29 mouse cellular contexts compared by ENCODE assay signal in genomic region chr17:26860906-26861305, GRCm38 (mm10). TPM values are rescaled to one million over a fixed set of nuclear protein-coding genes. Genes with fewer than 3 reads are reported as not detected.
DNase-seq lines count a peak whose midpoint lies in the region; ATAC-seq and TF ChIP-seq lines count a peak whose summit lies in the region.
"Had no signal": no experiment of that assay in that cellular context is flagged by ENCODE, and none has a peak within 500 bp of the region (broad histone marks: within the 10 kb centered on the region; RNA-seq: fewer than 3 reads in every experiment).

No protein-coding gene starts in this region.

- H3K4me2 ChIP-seq in heart, embryonic 16.5 days (ENCODE audit: low read depth, low read length): peak overlapping the region; percentile 40
- H3K4me2 ChIP-seq in stomach, embryonic 16.5 days (ENCODE audit: low read depth, low read length): no peak overlapping the region
- no peak overlapping the region for H3K4me2 ChIP-seq in stomach, postnatal 0 days (replicated peaks; ENCODE audit: low read depth)
- H3K4me2 ChIP-seq: forebrain, embryonic 15.5 days; hindbrain, embryonic 13.5 days; limb, embryonic 12.5 days; liver, embryonic 11.5 days; neural tube, embryonic 15.5 days; stomach, embryonic 15.5 days had no signal

- no peak for TF ChIP-seq EP300 in stomach, postnatal 0 days (optimal IDR thresholded peaks at IDR 0.05)

- peaks cover 23% of the 10 kb centered on the region for H3K27me3 ChIP-seq in heart, embryonic 10.5 days (ENCODE audit: insufficient read depth, poor library complexity, severe bottlenecking)
- H3K27me3 ChIP-seq in heart, embryonic 16.5 days (ENCODE audit: control insufficient read depth, insufficient read depth, low read length): peaks cover 2% of the 10 kb centered on the region; the same call in 1 of the 2 replicates
- peaks cover 25% of the 10 kb centered on the region for H3K27me3 ChIP-seq in stomach, embryonic 16.5 days (ENCODE audit: control insufficient read depth, insufficient read depth, low read length)
- H3K27me3 ChIP-seq in stomach, postnatal 0 days (ENCODE audit: control insufficient read depth, insufficient read depth, low read length): peaks cover 4% of the 10 kb centered on the region

- no peak for DNase-seq in heart, embryonic 10.5 days (ENCODE audit: low spot score)
- no peak for DNase-seq in heart, postnatal 14 days
- DNase-seq in heart, adult 18-20 months: no peak
- DNase-seq in stomach, postnatal 0 days (ENCODE audit: low spot score): no peak
- no peak for DNase-seq in right cerebral cortex, postnatal 25 days
- DNase-seq: cerebellum, adult 11-12 months; cerebellum, postnatal 10 days; kidney, adult 11 months; liver, postnatal 0 days; right cerebral cortex, adult 18-20 months; thymus, adult 2 months had no signal

- H3K4me1 ChIP-seq in heart, embryonic 10.5 days: peaks cover 65% of the 10 kb centered on the region
- peaks cover 39% of the 10 kb centered on the region for H3K4me1 ChIP-seq in heart, embryonic 16.5 days (ENCODE audit: control insufficient read depth, insufficient read depth, low read length)
- peaks cover 4% of the 10 kb centered on the region; the same call in 1 of the 2 replicates for H3K4me1 ChIP-seq in stomach, embryonic 16.5 days (ENCODE audit: control insufficient read depth, insufficient read depth, low read length)
- no peaks in the 10 kb centered on the region for H3K4me1 ChIP-seq in stomach, postnatal 0 days (replicated peaks; ENCODE audit: control insufficient read depth, insufficient read depth)
- H3K4me1 ChIP-seq: forebrain, embryonic 15.5 days; hindbrain, embryonic 13.5 days; limb, embryonic 12.5 days; neural tube, embryonic 15.5 days; stomach, embryonic 15.5 days had no signal

- peak overlapping the region; percentile 47 for H3K9ac ChIP-seq in heart, embryonic 16.5 days (ENCODE audit: low read length)
- no peak overlapping the region for H3K9ac ChIP-seq in stomach, embryonic 16.5 days (ENCODE audit: low read length)
- no peak overlapping the region for H3K9ac ChIP-seq in stomach, postnatal 0 days (ENCODE audit: low read length)
- H3K9ac ChIP-seq: forebrain, embryonic 15.5 days; hindbrain, embryonic 13.5 days; limb, embryonic 12.5 days; liver, postnatal 0 days; neural tube, embryonic 15.5 days; stomach, embryonic 15.5 days had no signal

- intact Hi-C loops in heart, postnatal 14 days (cut with DNase I): no loop called here

- no peak overlapping the region for H3K4me3 ChIP-seq in heart, embryonic 10.5 days
- H3K4me3 ChIP-seq in heart, embryonic 16.5 days (ENCODE audit: low read length): no peak overlapping the region
- H3K4me3 ChIP-seq in stomach, embryonic 16.5 days (replicated peaks; ENCODE audit: low read length): no peak overlapping the region
- H3K4me3 ChIP-seq in stomach, postnatal 0 days (ENCODE audit: low read depth, low read length): no peak overlapping the region
- H3K4me3 ChIP-seq: embryonic facial prominence, embryonic 10.5 days; forebrain, embryonic 15.5 days; hindbrain, embryonic 13.5 days; limb, embryonic 12.5 days; neural tube, embryonic 15.5 days; stomach, embryonic 15.5 days had no signal

- H3K36me3 ChIP-seq in heart, embryonic 10.5 days: peaks cover 10% of the 10 kb centered on the region; the same call in 1 of the 2 replicates
- peaks cover 4% of the 10 kb centered on the region; the same call in 1 of the 2 replicates for H3K36me3 ChIP-seq in heart, embryonic 16.5 days (ENCODE audit: control insufficient read depth, insufficient read depth)
- H3K36me3 ChIP-seq in stomach, embryonic 16.5 days (ENCODE audit: control insufficient read depth, insufficient read depth, low read length): no peaks in the 10 kb centered on the region
- no peaks in the 10 kb centered on the region for H3K36me3 ChIP-seq in stomach, postnatal 0 days (ENCODE audit: control insufficient read depth, insufficient read depth, low read length)
- H3K36me3 ChIP-seq: embryonic facial prominence, embryonic 10.5 days; forebrain, embryonic 15.5 days; hindbrain, embryonic 13.5 days; limb, embryonic 12.5 days; neural tube, embryonic 15.5 days; stomach, embryonic 15.5 days had no signal

- H3K27ac ChIP-seq in heart, embryonic 10.5 days: peak overlapping the region; percentile 74
- peak overlapping the region; percentile 91 for H3K27ac ChIP-seq in heart, embryonic 16.5 days (ENCODE audit: low read length)
- no peak overlapping the region for H3K27ac ChIP-seq in stomach, embryonic 16.5 days (ENCODE audit: low read length)
- H3K27ac ChIP-seq in stomach, postnatal 0 days (replicated peaks): no peak overlapping the region
- H3K27ac ChIP-seq: embryonic facial prominence, embryonic 10.5 days; forebrain, embryonic 15.5 days; hindbrain, embryonic 13.5 days; limb, embryonic 12.5 days; macrophage; neural tube, embryonic 15.5 days; stomach, embryonic 15.5 days had no signal

- no peak for TF ChIP-seq CTCF in stomach, postnatal 0 days (IDR thresholded peaks at IDR 0.05; ENCODE audit: low read depth)

- WGBS in heart, embryonic 10.5 days: 24% methylated on average over 4 of the region's 4 CpGs
- WGBS in heart, embryonic 16.5 days: 18% methylated on average over 4 of the region's 4 CpGs
- WGBS in stomach, embryonic 16.5 days: 33% methylated on average over 4 of the region's 4 CpGs
- WGBS in stomach, postnatal 0 days: 44% methylated on average over 4 of the region's 4 CpGs

- peaks cover 7% of the 10 kb centered on the region; the same call in 1 of the 2 replicates for H3K9me3 ChIP-seq in heart, embryonic 10.5 days
- H3K9me3 ChIP-seq in heart, embryonic 16.5 days (replicated peaks; ENCODE audit: control insufficient read depth, low read length): peaks cover 6% of the 10 kb centered on the region
- H3K9me3 ChIP-seq in stomach, embryonic 16.5 days (replicated peaks; ENCODE audit: control insufficient read depth, low read length): peaks cover 6% of the 10 kb centered on the region; the same call in 1 of the 2 replicates
- H3K9me3 ChIP-seq in stomach, postnatal 0 days (ENCODE audit: control insufficient read depth, low read length): no peaks in the 10 kb centered on the region
- H3K9me3 ChIP-seq: forebrain, embryonic 15.5 days; neural tube, embryonic 15.5 days; stomach, embryonic 15.5 days had no signal

- ATAC-seq in heart, embryonic 16.5 days (replicated peaks; ENCODE audit: extremely low read depth, insufficient read depth, low FRiP score): no peak
- 0 out of 2 replicates have a peak, but pooled peaks have one; percentile 21 for ATAC-seq in stomach, embryonic 16.5 days (ENCODE audit: insufficient read depth, low FRiP score)
- ATAC-seq in stomach, postnatal 0 days (ENCODE audit: low FRiP score, low TSS enrichment): no peak
- ATAC-seq: CD4-positive, CD25-positive, alpha-beta regulatory T cell, adult 4 months; forebrain, embryonic 15.5 days; liver, postnatal 0 days; Patski had no signal

RNA-seq across cellular contexts. Expression of gene Nkx2-5, which starts 16.1 kb away (rescaled TPM):
- 146 and 189 TPM in 2 replicates for polyA plus RNA-seq in heart, embryonic 10.5 days (2016; fragmentation: Nextera tagmentation; extraction: Ambion mirVana)
- 10 to 100 TPM; 78.9 to 80.4 TPM for total RNA-seq in heart, postnatal 14 days (2021)
- 123 and 132 TPM in 2 replicates for polyA plus RNA-seq in heart, embryonic 16.5 days (2015; fragmentation: Nextera tagmentation; extraction: Ambion mirVana)
- 10 to 100 TPM; 75.6 to 79.8 TPM for total RNA-seq in heart, adult 18-20 months (2021)
- 2.3 and 4.6 TPM in 2 replicates for polyA plus RNA-seq in stomach, embryonic 16.5 days (2015; fragmentation: Nextera tagmentation; extraction: Ambion mirVana)
- 0.17 and 0.91 TPM in 2 replicates for polyA plus RNA-seq in stomach, postnatal 0 days (2015; fragmentation: Nextera tagmentation; extraction: Ambion mirVana)
- total RNA-seq: gastrocnemius, adult 8-10 months; left cerebral cortex, postnatal 14 days; midbrain, postnatal 0 days had no signal
- polyA plus RNA-seq: CD4-positive, CD25-positive, alpha-beta regulatory T cell, adult 4 months; cortical plate, adult 2 months; forebrain, embryonic 15.5 days; gonadal fat pad, adult 2 months; kidney, embryonic 16.5 days; limb, embryonic 12.5 days; liver, postnatal 0 days; macrophage; midbrain, postnatal 0 days; neural tube, embryonic 15.5 days; Patski had no signal

RNA-seq across cellular contexts. Expression of gene Kifc5b, which starts 56.0 kb away (rescaled TPM):
- 6.7 and 8.3 TPM in 2 replicates for polyA plus RNA-seq in heart, embryonic 10.5 days (2016; fragmentation: Nextera tagmentation; extraction: Ambion mirVana)
- total RNA-seq in heart, postnatal 14 days (2021): 1 to 10 TPM; 1.3 to 2.6 TPM
- 6.2 and 6.9 TPM in 2 replicates for polyA plus RNA-seq in heart, embryonic 16.5 days (2015; fragmentation: Nextera tagmentation; extraction: Ambion mirVana)
- total RNA-seq in heart, adult 18-20 months (2021): 1 to 10 TPM in 1 of 2 experiments, under 1 TPM in 1; 0.37 to 1.1 TPM
- polyA plus RNA-seq in stomach, embryonic 16.5 days (2015; fragmentation: Nextera tagmentation; extraction: Ambion mirVana): 6.4 and 6.9 TPM in 2 replicates
- 1.5 and 1.6 TPM in 2 replicates for polyA plus RNA-seq in stomach, postnatal 0 days (2015; fragmentation: Nextera tagmentation; extraction: Ambion mirVana)

Comparison
In these comparisons a context has a peak if more than half of its experiments do, and no peak if none do; other contexts are left out.
1. H3K27ac ChIP-seq: peak in heart, embryonic 10.5 days (single experiment) and heart, embryonic 16.5 days (single experiment); none in stomach, embryonic 16.5 days (single experiment) and stomach, postnatal 0 days (single experiment).
2. RNA of gene Nkx2-5, which starts 16.1 kb away (polyA plus RNA-seq): 146 to 189 TPM in heart, embryonic 10.5 days and 123 to 132 TPM in heart, embryonic 16.5 days; 2.3 to 4.6 TPM in stomach, embryonic 16.5 days and 0.17 to 0.91 TPM in stomach, postnatal 0 days; every median in the first group is over 10 times any median in the second.